Mouse (Mus musculus): Measurements from ENCODE around the gene Slc5a5. TPM values are rescaled to one million over a fixed set of nuclear protein-coding genes. Genes with fewer than 3 reads are reported as not detected.

Slc5a5 gene
- total RNA-seq, 2 experiments from 2014 or later, result 0.17 TPM; not detected in 1

DNA sequence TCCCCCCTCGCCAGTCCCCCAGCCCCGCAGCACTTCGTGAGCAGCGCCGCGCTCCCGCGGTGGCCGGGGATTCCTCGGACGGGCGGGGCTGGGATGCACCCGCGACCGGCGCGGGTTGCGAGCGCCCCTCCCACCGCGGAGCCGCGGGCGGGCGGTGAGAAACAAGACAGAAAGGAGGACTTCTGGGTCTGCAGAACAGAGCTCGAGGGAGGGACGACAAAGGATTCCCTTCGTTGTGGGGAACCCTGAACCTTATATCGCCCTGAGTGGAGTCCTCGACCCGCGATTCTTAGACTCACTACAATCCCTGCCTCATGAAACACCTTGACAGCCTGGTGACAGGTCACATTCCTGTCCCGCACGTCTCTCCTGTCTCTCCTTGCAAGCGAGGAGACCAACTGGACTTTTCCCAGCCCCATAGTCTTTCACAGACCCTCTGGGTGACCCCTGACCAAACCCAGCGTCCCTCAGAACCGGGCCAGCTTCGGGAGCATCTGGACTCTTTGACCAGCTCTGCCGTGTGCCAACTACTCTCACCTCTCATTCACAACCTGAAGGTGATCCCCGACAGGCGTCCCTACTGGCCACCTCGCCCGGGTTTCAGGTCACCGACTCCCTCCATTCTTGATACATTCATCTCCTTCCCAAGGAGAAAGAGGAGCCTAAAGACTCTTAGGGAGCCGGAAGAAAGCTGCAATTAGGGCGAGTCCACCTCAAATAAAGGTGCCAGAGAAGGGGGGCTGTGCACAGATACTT, 28.4 kb downstream of the Slc5a5 start:
- no peak for ATAC-seq (replicated peaks; ENCODE audit: low FRiP score, poor library complexity, severe bottlenecking)

DNA sequence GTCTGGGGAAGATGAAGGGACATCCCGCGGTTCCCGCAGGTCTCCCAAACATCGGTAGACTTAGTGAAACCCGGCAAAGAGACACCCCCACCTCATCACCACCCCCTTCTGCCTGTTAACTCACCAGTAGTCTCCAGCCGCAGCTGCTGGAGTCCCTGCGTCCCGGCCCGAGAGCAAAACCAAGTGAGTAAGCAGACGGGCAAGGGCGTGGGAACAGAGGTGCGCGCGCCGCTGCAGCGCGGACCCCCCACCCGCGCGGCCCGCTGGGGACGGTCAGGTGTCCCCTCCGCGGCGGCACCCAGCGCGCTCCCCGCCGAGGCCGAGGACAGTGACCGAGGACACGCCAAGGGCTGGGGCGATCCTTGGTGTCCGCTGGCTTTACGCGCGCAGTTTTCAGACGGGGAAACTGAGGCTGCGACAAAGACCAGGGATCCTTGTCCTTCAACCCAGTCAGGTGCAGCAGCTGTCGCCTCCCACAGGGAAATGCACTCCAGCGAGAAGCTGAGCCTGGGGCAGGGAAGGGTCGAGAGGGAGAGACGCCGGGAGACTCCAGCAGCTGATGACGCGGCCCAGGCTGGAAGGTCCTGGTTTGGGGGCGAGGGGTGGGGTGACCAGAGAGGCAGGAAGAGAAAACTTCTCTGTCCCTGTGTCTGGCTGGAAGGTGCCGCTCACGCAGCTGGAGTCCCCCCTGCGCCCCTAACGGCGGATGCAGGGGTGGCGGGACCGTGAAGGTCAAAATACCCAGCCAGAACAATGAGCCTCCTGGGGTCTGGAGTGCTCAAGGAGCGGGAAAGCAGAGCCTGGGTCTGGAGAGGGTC, 29.5 kb downstream of the Slc5a5 start, which contains the start of gene Kcnn1:
Gene Kcnn1, minus strand, starts transcription at position 435 of the 818 bp plus-strand sequence.
- ATAC-seq (replicated peaks; ENCODE audit: low FRiP score, poor library complexity, severe bottlenecking), result no peak

DNA sequence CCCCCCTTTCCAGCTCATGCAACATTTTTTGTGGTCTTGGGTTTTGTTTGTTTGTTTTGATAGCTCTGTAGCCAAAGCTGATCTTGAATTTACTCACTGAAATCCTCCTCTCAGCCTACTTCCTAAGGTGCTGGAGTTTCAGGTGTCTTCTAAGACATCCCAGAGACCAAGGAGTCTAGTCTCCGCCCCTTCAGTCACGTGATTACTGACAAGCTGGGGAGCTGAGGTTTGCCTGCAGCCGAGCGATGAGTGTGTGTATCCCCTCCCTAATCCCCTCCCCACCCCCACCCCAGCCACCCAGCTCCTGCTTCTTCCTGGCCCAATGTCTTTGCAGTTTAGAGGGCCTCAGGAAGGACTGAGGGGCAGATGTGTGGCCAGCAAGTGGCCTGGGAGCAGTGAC, 35.0 kb downstream of the Slc5a5 start:
- ATAC-seq (replicated peaks; ENCODE audit: low FRiP score, poor library complexity, severe bottlenecking), result no peak

GRCm38 (mm10) chr8:70856541-70857197, 35.9 kb downstream of the Slc5a5 start:
- peak; percentile 70 for ATAC-seq (replicated peaks; ENCODE audit: low FRiP score, poor library complexity, severe bottlenecking)

DNA sequence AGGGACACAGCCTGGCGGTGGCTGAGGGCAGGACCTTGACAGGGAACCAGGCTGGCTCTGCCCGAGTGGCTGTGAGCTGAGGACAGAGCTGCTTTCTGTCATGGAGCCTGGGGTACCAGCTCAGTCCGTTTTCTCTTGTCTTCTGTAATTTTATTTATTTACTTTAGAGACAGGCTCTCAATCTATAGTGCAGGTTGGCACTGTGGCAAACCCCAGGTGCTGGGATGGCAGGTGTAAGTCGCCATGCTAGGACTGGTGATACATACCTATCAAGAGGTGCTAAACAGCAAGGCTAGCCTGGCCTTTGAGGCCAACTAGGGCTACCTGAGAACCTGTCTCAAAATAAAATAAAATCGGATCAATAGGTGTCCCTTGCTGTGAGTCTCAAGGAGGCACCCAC, 36.5 kb downstream of the Slc5a5 start:
- no peak for ATAC-seq (replicated peaks; ENCODE audit: low FRiP score, poor library complexity, severe bottlenecking)

GRCm38 (mm10) chr8:70853863-70854262, 38.7 kb downstream of the Slc5a5 start:
- no peak for ATAC-seq (replicated peaks; ENCODE audit: low FRiP score, poor library complexity, severe bottlenecking)

GRCm38 (mm10) chr8:70852595-70853231, 39.8 kb downstream of the Slc5a5 start:
- ATAC-seq (replicated peaks; ENCODE audit: low FRiP score, poor library complexity, severe bottlenecking), result no peak

DNA sequence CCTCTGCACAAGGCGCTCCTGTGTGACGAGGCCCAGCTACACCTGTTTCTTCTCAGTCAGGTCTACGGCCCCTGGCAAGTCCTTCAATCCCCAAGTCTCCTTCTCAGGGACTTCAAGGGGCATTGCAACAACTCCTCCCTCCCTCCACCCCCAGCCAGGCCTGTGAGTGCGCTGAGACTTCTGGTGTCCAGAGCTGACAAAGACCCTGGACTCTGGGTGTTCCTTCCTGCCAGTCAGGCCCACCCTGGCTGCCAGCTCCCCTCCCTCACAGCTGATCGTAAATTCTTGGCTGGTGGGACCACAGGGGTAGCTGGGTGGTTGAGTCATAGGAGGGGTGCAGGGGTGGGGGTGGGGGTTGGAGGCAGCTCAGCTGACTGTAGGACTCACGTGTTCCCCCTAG, 40.7 kb downstream of the Slc5a5 start:
- ATAC-seq (replicated peaks; ENCODE audit: low FRiP score, poor library complexity, severe bottlenecking), result no peak

DNA sequence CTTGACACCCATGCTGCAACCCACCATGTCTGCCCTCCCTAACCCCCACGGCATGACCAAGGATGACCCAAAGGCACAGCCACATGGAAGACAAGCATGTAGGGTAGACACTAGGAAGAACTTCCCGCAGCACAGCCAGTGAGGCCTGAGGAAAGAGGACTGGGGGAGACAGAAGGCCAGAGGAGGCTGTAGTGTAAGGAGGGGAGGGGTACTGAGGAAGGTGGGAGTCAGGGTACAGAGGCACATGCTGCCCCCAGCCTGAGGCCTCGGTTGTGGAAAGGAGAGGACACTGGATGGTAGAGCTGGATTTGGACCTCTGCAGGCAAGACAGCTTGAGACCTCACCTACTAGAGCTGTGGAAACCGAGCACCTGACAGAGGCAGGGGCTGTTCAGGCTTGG, 41.6 kb downstream of the Slc5a5 start:
- no peak for ATAC-seq (replicated peaks; ENCODE audit: low FRiP score, poor library complexity, severe bottlenecking)

DNA sequence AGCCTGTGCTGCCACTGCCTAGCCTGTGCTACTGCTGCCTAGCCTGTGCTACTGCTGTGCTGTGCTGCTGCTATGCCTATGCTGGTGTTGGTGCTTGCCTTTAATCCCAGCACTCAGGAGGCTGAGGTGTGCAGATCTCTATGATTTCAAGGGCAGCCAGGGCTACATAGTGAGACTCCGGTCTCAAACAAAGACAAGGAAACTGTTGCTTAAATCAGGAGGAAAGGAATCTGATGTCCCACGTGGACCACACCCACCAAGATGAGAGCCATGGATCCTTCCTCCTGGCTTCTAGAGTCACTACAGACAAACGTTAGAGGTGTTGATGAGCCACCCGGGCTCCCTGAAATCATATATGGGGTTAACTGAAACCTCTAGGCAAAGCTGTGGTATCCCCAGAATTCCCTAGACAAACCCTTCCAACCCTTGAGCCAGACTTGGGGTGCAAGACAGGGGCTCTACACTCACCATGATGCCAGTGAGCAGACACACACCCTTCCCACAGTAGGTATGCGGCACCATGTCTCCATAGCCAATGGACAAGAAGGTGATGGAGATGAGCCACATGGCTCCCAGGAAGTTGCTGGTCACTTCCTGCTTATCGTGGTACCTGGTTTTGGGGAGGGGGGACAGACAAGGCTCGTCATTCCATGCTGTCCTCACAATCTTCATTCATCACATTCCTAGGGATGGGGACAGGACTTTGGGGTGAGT, 42.3 kb downstream of the Slc5a5 start:
- no peak for ATAC-seq (replicated peaks; ENCODE audit: low FRiP score, poor library complexity, severe bottlenecking)

DNA sequence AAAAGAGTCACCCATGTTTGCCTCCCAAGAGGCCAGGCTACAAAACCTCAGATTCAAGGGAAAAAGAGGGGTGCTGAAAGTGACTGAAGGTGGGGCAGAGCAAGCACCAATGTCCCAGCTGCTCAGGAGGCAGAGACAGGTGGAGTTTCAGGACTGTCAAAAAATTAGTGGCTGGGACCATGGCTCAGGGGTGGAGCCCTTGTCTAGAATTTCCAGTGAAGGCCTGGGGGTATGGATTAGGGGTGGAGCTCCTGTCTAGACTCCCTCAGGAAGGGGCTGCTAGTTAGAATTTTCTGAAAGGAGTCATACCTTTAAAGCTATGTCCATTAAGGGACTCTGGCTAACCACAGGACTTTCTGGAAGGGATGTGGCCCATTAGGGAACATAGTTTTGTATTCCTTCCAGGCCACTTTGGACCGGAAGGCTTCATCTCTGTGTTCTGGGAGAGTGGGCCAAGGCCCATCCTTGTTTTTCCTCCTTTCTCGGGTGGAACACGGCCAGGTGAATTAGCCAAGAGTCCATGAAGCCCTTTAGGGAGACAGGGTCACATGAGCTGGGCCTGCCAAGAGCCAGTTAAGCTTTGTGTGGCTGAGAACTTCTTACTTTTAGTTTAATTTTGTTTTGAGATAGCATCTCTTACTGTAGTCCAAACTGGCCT, 43.1 kb downstream of the Slc5a5 start:
- no peak for ATAC-seq (replicated peaks; ENCODE audit: low FRiP score, poor library complexity, severe bottlenecking)

- no peak for ATAC-seq (replicated peaks; ENCODE audit: low FRiP score, poor library complexity, severe bottlenecking)
Measured at GRCm38 (mm10) chr8:70846371-70847154, 46.0 kb downstream of the Slc5a5 start.

DNA sequence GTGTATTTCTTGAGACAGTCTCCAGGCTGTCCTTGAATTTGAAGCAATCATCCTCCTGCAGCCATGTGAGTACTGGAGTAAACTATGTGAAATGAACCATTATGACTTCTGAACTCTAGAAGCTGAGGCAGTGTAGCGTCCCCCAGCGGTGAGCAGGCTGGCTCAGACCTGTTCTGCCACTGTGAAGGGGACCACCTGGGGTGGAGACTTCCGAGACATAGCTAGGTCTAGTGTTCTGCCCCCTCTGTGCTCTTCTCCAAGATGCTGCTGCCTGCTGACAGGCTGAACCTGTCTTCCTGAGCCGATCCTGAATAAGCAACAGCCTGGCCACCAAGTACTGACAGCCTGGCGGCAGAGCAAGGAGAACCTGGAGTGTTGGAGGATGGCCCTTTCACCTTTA, 47.4 kb downstream of the Slc5a5 start:
- no peak for ATAC-seq (replicated peaks; ENCODE audit: low FRiP score, poor library complexity, severe bottlenecking)

GRCm38 (mm10) chr8:70844523-70844922, 48.0 kb downstream of the Slc5a5 start:
- peak; percentile 32 for ATAC-seq (replicated peaks; ENCODE audit: low FRiP score, poor library complexity, severe bottlenecking)

DNA sequence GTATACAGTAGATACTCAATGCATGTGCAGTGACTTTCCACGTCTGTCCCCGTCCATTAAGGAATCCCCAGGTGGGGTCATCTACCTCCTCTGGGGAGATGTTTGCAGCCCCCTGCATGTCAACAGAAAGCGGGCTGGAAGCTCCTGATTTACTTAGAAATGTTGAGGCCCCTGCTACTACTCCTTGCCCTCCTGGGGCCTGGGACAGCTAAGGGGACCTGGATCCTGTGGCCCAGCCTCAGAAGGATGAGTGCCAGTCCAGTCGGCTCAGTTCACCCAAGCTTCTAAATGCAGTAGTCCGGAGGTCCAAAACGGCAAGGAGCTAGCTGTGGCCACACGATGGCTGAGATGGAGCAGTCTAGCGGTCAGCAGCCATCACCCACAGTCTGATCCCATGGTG, 48.6 kb downstream of the Slc5a5 start:
- ATAC-seq (replicated peaks; ENCODE audit: low FRiP score, poor library complexity, severe bottlenecking), result no peak

GRCm38 (mm10) chr8:70843214-70843773, 49.3 kb downstream of the Slc5a5 start:
- peak; percentile 41 for ATAC-seq (replicated peaks; ENCODE audit: low FRiP score, poor library complexity, severe bottlenecking)

GRCm38 (mm10) chr8:70842484-70842883, 50.1 kb downstream of the Slc5a5 start:
- ATAC-seq (replicated peaks; ENCODE audit: low FRiP score, poor library complexity, severe bottlenecking), result no peak
